Mouse (Mus musculus) embryonic facial prominence, embryonic 15.5 days (tissue): ENCODE data around the gene Nipsnap2. TPM values are rescaled to one million over a fixed set of nuclear protein-coding genes. Genes with fewer than 3 reads are reported as not detected.
A peak's percentile ranks its signal among the peaks of the same experiment; 100 is the strongest.
"Not testable (repeated sequence)": the region's sequence is repeated elsewhere in the genome, so short reads cannot be mapped to it uniquely, and the experiment has no call there.

Experiments used
- ATAC-seq: fragments of 200-750 bp; cut with Nextera tagmentation; 2 replicates; pipeline ENCODE4 v1.8.0; 2017; ENCODE audit warnings: low read depth, moderate TSS enrichment; ENCODE audit not compliant: insufficient number of reproducible peaks, low FRiP score, low TSS enrichment
- H3K27ac ChIP-seq: fragments of 300-500 bp; sonication (generic); replicated peaks from 2 replicates; pipeline ENCODE4 v1.5.1; 2015; ENCODE audit warnings: mild to moderate bottlenecking, inconsistent platforms
- H3K27me3 ChIP-seq: fragments of 300-500 bp; sonication (generic); 2 replicates; pipeline ENCODE4 v1.6.1; 2015; ENCODE audit warnings: inconsistent platforms
- H3K36me3 ChIP-seq: fragments of 300-500 bp; sonication (generic); 2 replicates; pipeline ENCODE4 v1.6.1; 2015; ENCODE audit warnings: mild to moderate bottlenecking, inconsistent platforms
- H3K4me1 ChIP-seq: fragments of 300-500 bp; sonication (generic); 2 replicates; pipeline ENCODE4 v1.6.1; 2015; ENCODE audit warnings: inconsistent platforms
- H3K4me2 ChIP-seq: fragments of 300-500 bp; sonication (generic); replicated peaks from 2 replicates; pipeline ENCODE4 v1.6.1; 2015; ENCODE audit warnings: mild to moderate bottlenecking, inconsistent platforms
- H3K4me3 ChIP-seq: fragments of 300-500 bp; sonication (generic); replicated peaks from 2 replicates; pipeline ENCODE4 v1.5.1; 2015; ENCODE audit warnings: mild to moderate bottlenecking, inconsistent platforms
- H3K9ac ChIP-seq: fragments of 300-500 bp; sonication (generic); 2 replicates; pipeline ENCODE4 v1.6.1; 2015; ENCODE audit warnings: inconsistent platforms
- H3K9me3 ChIP-seq: fragments of 300-500 bp; sonication (generic); replicated peaks from 2 replicates; pipeline ENCODE4 v1.6.1; 2016; ENCODE audit warnings: inconsistent platforms
- WGBS: fragments of 180-500 bp; shearing (Covaris S2); methylation state at CpG from one replicate; pipeline ENCODE4 v1.1.7; 2015; 5-methylcytosine and 5-hydroxymethylcytosine counted together
- polyA plus RNA-seq: library from polyadenylated mRNA; unstranded; fragments of >200 nt; fragmentation: Nextera tagmentation; extraction: Ambion mirVana; gene quantifications from 2 replicates; pipeline ENCODE4 v1.2.1, GENCODE M21; 2015

Gene Nipsnap2
- polyA plus RNA-seq, 1 experiment from 2014 or later = 104 TPM

DNA sequence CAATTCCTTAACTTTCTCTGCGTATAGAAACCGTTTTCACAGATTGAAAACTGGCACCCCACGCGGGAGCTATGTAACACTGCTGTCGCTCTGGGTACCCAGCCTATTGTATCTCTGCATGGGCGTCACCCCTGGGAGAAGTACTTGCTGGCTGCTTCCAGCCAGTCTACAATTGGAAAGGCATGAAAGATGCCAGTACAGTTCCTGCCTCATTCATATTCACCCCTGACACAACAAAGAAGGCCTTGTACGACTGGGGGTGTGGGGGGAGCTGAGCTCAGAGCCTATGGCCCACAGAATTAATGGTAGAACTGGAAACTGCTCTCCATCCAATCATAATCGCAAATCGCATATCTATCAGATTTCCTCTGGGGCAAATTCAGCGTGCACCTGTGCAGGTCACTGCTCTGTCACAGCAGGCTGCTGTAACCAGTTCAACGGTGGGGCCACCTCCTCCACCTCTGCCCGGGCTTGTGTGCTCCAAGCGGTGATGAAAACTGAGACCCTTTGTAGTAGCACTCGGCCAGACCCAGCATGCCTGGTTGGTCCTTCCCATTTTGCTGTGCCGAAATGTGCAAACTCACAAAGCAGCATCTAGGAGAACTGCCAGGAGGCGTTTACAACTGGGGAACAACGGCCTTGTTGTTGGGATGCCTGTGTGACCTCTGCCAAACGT lies 37.1 kb downstream of the Nipsnap2 start:
- H3K27me3 ChIP-seq = no peaks in the 10 kb centered on the region
- 31% methylated on average over 18 of the region's 18 CpGs for WGBS
- no peak overlapping the region for H3K4me2 ChIP-seq
- no peak overlapping the region for H3K9ac ChIP-seq
- H3K9me3 ChIP-seq = no peaks in the 10 kb centered on the region
- H3K27ac ChIP-seq = peak overlapping the region; percentile 77
- ATAC-seq = peak; percentile 74
- peaks cover 8% of the 10 kb centered on the region; the same call in 1 of the 2 replicates for H3K36me3 ChIP-seq
- H3K4me1 ChIP-seq = peaks cover 8% of the 10 kb centered on the region; the same call in 1 of the 2 replicates
- no peak overlapping the region for H3K4me3 ChIP-seq

DNA sequence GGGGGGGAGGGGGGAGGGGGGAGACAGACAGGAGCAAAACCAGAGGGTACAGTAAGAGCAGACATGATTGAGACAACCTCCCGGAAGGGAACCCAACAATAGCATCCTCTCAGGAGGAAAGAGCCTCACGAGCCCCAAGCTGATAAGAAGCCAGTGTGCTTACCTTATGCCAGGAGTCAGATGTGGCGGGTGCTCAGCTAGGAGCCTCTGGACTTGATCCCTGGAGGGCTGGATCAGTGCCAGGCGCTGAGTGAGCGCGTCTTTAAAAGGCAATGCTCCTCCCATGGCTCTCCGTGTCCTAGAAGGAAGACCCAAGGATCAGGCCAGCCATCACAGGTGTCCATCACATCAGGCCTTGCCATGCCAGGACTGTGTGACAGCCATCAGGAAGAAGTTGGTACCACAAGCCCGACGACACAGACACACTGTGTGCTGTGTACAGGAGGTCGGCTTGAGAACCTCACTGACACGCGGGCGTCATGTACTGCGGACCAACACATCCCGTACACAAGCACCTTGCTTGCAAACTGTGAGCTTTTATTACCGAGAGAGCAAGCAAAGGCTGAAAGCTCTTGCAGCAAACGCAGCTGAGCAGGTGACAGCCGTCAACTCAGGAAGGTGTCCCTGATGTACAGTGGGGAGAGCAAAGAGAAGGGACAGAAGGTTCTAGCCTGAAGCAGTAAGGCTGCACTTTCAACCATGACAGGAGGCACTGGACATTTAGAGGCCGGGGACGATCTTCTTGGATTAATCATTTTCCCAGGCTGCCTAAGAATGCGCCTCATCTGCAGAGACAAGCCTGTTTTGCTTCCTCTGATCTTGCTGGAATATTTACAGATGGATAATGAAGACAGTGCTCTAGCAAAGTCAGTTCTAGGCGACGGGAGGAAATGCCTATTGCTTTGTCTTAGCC lies 45.8 kb downstream of the Nipsnap2 start:
- no peak; the same call in 1 of the 2 replicates for ATAC-seq
- H3K27me3 ChIP-seq = no peaks in the 10 kb centered on the region
- no peak overlapping the region for H3K4me2 ChIP-seq
- H3K9ac ChIP-seq = no peak overlapping the region
- WGBS = 83% methylated on average over 23 of the region's 23 CpGs
- H3K27ac ChIP-seq = no peak overlapping the region
- H3K36me3 ChIP-seq = peaks cover 15% of the 10 kb centered on the region
- H3K4me3 ChIP-seq = no peak overlapping the region
- no peaks in the 10 kb centered on the region for H3K9me3 ChIP-seq
- H3K4me1 ChIP-seq = no peaks in the 10 kb centered on the region

DNA sequence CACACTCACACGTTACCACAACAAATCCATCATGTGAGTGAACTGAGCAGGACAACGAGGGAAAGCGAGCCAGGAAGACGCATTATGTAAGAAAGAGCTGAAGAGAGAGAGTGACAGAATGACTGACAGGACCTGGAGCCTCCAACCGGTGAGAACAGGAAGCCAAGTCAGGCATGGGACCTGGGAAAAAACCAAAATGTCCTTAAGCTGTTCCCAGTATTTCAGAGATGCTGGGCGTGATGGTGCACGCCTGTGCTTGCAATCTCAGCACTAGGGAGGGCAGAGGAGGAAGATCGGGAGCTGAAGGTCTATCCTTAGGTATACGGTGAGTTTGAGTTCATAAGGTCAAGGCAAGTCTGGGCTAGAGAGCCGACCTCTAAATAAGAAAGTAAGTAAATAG lies 47.6 kb downstream of the Nipsnap2 start:
- no peak overlapping the region for H3K9ac ChIP-seq
- H3K27me3 ChIP-seq = no peaks in the 10 kb centered on the region
- ATAC-seq = no peak
- no peak overlapping the region for H3K4me2 ChIP-seq
- H3K4me3 ChIP-seq = no peak overlapping the region
- H3K4me1 ChIP-seq = no peaks in the 10 kb centered on the region
- no peaks in the 10 kb centered on the region for H3K9me3 ChIP-seq
- H3K36me3 ChIP-seq = peaks cover 12% of the 10 kb centered on the region
- WGBS = 80% methylated on average over 10 of the region's 10 CpGs
- no peak overlapping the region for H3K27ac ChIP-seq

- not testable (repeated sequence) for H3K9me3 ChIP-seq, H3K4me3 ChIP-seq, H3K36me3 ChIP-seq, H3K9ac ChIP-seq, H3K27ac ChIP-seq, H3K4me1 ChIP-seq, H3K27me3 ChIP-seq, ATAC-seq, H3K4me2 ChIP-seq
- 70% methylated on average over 4 of the region's 4 CpGs for WGBS
Observed at GRCm38 (mm10) chr5:129773330-129773729, 48.5 kb downstream of the Nipsnap2 start.

GRCm38 (mm10) chr5:129774661-129775060 lies 49.8 kb downstream of the Nipsnap2 start:
- H3K4me2 ChIP-seq = no peak overlapping the region
- peaks cover 9% of the 10 kb centered on the region; the same call in 1 of the 2 replicates for H3K4me1 ChIP-seq
- H3K4me3 ChIP-seq = no peak overlapping the region
- no peak overlapping the region for H3K9ac ChIP-seq
- WGBS = 84% methylated on average over 3 of the region's 3 CpGs
- H3K27me3 ChIP-seq = no peaks in the 10 kb centered on the region
- peaks cover 4% of the 10 kb centered on the region; the same call in 1 of the 2 replicates for H3K36me3 ChIP-seq
- no peaks in the 10 kb centered on the region for H3K9me3 ChIP-seq
- H3K27ac ChIP-seq = no peak overlapping the region
- ATAC-seq = no peak

GRCm38 (mm10) chr5:129778348-129778995 lies 53.6 kb downstream of the Nipsnap2 start:
- H3K36me3 ChIP-seq = no peaks in the 10 kb centered on the region
- no peak for ATAC-seq
- peak overlapping the region; percentile 86 for H3K4me2 ChIP-seq
- peaks cover 9% of the 10 kb centered on the region; the same call in 1 of the 2 replicates for H3K4me1 ChIP-seq
- H3K9ac ChIP-seq = peak overlapping the region; percentile 70
- no peaks in the 10 kb centered on the region for H3K27me3 ChIP-seq
- no peaks in the 10 kb centered on the region for H3K9me3 ChIP-seq
- peak overlapping the region; percentile 60 for H3K4me3 ChIP-seq
- H3K27ac ChIP-seq = 0 out of 2 replicates have a peak overlapping the region, but pooled peaks have one; percentile 7
- 35% methylated on average over 11 of the region's 11 CpGs for WGBS

- Histone ChIP-seq H3K36me3 (no peaks in the 10 kb centered on the region), H3K9ac (peak overlapping the region; percentile 70), H3K4me1 (peaks cover 9% of the 10 kb centered on the region; the same call in 1 of the 2 replicates), H3K4me2 (peak overlapping the region; percentile 86), H3K27ac (peak overlapping the region; percentile 65), H3K9me3 (no peaks in the 10 kb centered on the region), H3K4me3 (peak overlapping the region; percentile 60), H3K27me3 (no peaks in the 10 kb centered on the region)
- WGBS = 1% methylated on average over 32 of the region's 32 CpGs
- peak; percentile 91 for ATAC-seq
Observed at GRCm38 (mm10) chr5:129778996-129779716, 54.3 kb downstream of the Nipsnap2 start.

- 90% methylated on average over 3 of the region's 3 CpGs for WGBS
- H3K9me3 ChIP-seq = no peaks in the 10 kb centered on the region
Observed at GRCm38 (mm10) chr5:129780131-129780530, 55.3 kb downstream of the Nipsnap2 start.

GRCm38 (mm10) chr5:129782211-129782610 lies 57.3 kb downstream of the Nipsnap2 start:
- H3K9me3 ChIP-seq = no peaks in the 10 kb centered on the region
- H3K9ac ChIP-seq = no peak overlapping the region
- H3K4me3 ChIP-seq = no peak overlapping the region
- 47% methylated on average over 3 of the region's 3 CpGs for WGBS
- H3K36me3 ChIP-seq = no peaks in the 10 kb centered on the region
- no peak for ATAC-seq
- peaks cover 17% of the 10 kb centered on the region; the same call in 1 of the 2 replicates for H3K4me1 ChIP-seq
- H3K27me3 ChIP-seq = no peaks in the 10 kb centered on the region
- H3K27ac ChIP-seq = no peak overlapping the region
- no peak overlapping the region for H3K4me2 ChIP-seq

More at GRCm38 (mm10) chr5:129780131-129780530, 55.3 kb downstream of the Nipsnap2 start:
- Histone ChIP-seq H3K27me3 (no peaks in the 10 kb centered on the region), H3K4me2 (no peak overlapping the region), H3K9ac (no peak overlapping the region), H3K36me3 (no peaks in the 10 kb centered on the region), H3K27ac (no peak overlapping the region), H3K4me3 (no peak overlapping the region), H3K4me1 (peaks cover 9% of the 10 kb centered on the region; the same call in 1 of the 2 replicates)
- no peak for ATAC-seq

GRCm38 (mm10) chr5:129785235-129785870 lies 60.5 kb downstream of the Nipsnap2 start:
- H3K9ac ChIP-seq = no peak overlapping the region
- H3K27ac ChIP-seq = no peak overlapping the region
- ATAC-seq = no peak
- peaks cover 18% of the 10 kb centered on the region for H3K4me1 ChIP-seq
- H3K36me3 ChIP-seq = peaks cover 20% of the 10 kb centered on the region
- H3K9me3 ChIP-seq = no peaks in the 10 kb centered on the region
- H3K4me3 ChIP-seq = no peak overlapping the region
- 90% methylated on average over 5 of the region's 5 CpGs for WGBS
- no peaks in the 10 kb centered on the region for H3K27me3 ChIP-seq
- H3K4me2 ChIP-seq = no peak overlapping the region
